Mouse (Mus musculus) heart, postnatal 36 days (tissue): ENCODE data around the gene Plxnd1. TPM values are rescaled to one million over a fixed set of nuclear protein-coding genes. Genes with fewer than 3 reads are reported as not detected.
A peak's percentile ranks its signal among the peaks of the same experiment; 100 is the strongest.

Experiments used
- DNase-seq, 2 experiments: peaks; one replicate each; pipeline ENCODE4 v3.0.0; 2021 to 2022
- intact Hi-C: fragments of 180-260 bp; cut with DNase I; formaldehyde crosslinking; loops from one replicate; pipeline ENCODE4 v1.15.1; 2025
- total RNA-seq, 2 experiments: library from RNA; stranded (reverse); gene quantifications; 2 replicates each; pipeline ENCODE4 v1.2.3; 2021

Gene Plxnd1
- total RNA-seq, 2 experiments from 2014 or later = 69.9 to 74.6 TPM

- intact Hi-C loops = no loop called here
Measured at GRCm38 (mm10) chr6:115935544-115935943, 59.3 kb downstream of the Plxnd1 start.

DNA sequence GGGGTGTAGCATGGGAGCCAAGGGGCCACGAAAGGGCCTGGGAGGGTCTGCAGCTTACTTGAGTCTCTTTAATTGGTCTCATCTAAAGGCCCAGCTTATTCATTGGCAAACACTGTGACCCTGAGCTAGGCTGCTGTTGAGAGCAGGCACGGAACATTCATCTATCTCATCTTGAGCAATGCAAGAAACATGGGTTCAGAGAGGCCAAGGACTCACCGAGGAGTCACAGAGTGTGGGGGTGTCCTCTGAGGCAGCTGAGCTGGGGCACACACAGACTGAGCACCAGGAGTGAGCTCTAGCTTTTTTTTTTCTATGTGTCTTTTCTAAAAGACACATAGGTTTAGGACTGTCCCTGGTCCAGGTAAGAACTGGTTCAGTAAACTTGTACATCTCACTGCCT lies 62.4 kb downstream of the Plxnd1 start:
- no peak for DNase-seq

More at GRCm38 (mm10) chr6:115935544-115935943, 59.3 kb downstream of the Plxnd1 start:
- no peak for DNase-seq

DNA sequence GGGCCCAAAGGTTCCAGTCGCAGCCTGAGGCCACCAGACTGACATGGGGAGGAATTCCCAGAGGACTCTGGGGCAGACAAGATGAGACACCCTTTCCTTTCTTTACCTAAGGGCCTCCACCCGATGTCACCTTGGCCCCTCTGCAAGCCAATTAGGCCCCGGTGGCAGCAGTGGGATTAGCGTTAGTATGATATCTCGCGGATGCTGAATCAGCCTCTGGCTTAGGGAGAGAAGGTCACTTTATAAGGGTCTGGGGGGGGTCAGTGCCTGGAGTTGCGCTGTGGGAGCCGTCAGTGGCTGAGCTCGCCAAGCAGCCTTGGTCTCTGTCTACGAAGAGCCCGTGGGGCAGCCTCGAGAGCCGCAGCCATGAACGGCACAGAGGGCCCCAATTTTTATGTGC lies 63.2 kb downstream of the Plxnd1 start, which contains the start of gene Rho:
Gene Rho, plus strand, starts transcription at position 110 of the 400 bp plus-strand sequence.
- intact Hi-C loops = no loop called here
- DNase-seq = no peak

More for the DNA sequence above, 62.4 kb downstream of the Plxnd1 start:
- intact Hi-C loops = no loop called here

GRCm38 (mm10) chr6:115930018-115930417 lies 64.8 kb downstream of the Plxnd1 start:
- intact Hi-C loops = no loop called here
- DNase-seq = no peak

DNA sequence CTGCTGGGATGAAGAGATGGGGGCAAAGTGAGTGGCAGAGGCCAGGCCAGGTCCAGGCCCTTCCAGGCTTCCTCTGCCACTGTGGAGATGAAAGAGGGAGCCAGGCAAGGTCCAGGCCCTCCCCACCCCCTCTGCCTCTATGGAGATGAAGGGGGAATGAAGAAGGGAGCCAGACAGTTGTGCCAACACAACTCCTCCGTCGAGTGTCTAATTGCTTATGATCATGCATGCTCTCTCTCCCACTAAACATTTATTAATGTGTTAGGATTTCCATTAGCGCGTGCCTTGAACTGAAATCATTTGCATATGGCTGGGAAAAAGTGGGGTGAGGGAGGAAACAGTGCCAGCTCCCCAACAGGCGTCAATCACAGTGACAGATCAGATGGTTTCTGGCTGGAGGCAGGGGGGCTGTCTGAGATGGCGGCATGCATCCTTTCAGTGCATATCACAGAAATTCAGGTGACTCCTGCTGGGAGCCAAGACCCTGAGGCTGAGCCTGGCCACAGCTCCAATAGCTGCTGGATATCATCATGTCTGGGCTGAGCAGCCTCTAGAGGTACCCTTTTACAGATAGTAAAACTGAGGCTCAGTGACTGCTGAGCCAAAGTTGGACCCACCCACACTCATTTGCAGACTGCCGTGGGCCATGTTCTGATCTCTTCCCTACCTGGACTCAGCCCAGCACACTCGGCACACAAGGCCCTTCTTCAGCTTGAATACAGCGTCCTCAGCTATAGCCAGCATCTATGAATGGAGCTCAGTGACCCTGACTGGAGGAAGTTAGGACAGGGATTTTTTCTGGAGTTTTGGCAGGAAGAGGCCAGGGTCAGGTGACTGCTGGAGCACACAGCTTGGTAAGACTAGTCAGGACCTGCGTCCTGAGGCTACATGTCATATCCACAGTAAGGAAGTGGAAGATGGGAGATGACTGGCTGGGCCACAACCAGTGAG lies 67.2 kb downstream of the Plxnd1 start:
- intact Hi-C loops = no loop called here
- DNase-seq = no peak

DNA sequence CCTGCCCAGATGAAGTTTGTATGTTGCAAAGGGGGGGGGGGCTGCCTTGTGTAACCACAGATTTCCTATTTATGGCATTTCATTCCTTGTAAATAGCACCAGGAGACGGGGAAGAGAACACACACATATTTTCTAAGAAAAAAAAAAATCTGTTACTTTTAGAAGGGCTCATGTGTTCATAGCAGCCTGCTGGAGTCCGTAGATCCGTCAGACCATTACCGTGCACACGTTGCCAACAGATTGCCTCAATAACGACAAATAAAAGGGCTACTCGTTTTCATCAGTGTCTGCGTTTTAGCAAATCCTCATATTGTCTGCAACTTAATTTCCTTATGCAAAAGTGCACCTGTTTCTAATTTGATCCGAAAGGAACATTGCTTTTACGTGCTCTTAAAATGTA lies 68.4 kb downstream of the Plxnd1 start:
- DNase-seq = no peak
- intact Hi-C loops = no loop called here

- intact Hi-C loops = no loop called here
Measured at GRCm38 (mm10) chr6:115924829-115925228, 70.0 kb downstream of the Plxnd1 start.

GRCm38 (mm10) chr6:115919876-115920275 lies 74.9 kb downstream of the Plxnd1 start:
- DNase-seq = no peak
- intact Hi-C loops = no loop called here

More at GRCm38 (mm10) chr6:115924829-115925228, 70.0 kb downstream of the Plxnd1 start:
- no peak for DNase-seq

DNA sequence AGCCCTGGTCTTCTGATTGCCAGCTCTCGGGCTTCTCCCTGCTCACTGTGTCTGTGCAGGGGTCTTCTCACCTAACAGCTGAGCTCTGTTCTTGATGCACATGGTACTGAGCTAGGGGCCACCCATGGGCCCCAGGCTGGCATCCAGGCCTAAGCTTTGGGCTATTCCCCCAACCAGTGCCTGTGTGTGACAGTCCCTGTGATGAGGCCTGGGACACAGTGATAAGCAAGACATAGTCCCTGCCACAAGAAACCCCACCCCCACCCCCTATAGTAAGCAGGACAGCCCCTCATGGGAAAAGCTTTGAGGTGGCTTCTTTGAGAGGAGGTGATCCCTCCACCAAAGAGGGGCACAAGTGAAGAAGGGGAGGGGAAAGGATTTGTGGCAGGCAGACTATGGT lies 76.2 kb downstream of the Plxnd1 start:
- no peak for DNase-seq
- intact Hi-C loops = no loop called here

GRCm38 (mm10) chr6:115916611-115917010 lies 78.2 kb downstream of the Plxnd1 start:
- no peak for DNase-seq
- intact Hi-C loops = no loop called here

DNA sequence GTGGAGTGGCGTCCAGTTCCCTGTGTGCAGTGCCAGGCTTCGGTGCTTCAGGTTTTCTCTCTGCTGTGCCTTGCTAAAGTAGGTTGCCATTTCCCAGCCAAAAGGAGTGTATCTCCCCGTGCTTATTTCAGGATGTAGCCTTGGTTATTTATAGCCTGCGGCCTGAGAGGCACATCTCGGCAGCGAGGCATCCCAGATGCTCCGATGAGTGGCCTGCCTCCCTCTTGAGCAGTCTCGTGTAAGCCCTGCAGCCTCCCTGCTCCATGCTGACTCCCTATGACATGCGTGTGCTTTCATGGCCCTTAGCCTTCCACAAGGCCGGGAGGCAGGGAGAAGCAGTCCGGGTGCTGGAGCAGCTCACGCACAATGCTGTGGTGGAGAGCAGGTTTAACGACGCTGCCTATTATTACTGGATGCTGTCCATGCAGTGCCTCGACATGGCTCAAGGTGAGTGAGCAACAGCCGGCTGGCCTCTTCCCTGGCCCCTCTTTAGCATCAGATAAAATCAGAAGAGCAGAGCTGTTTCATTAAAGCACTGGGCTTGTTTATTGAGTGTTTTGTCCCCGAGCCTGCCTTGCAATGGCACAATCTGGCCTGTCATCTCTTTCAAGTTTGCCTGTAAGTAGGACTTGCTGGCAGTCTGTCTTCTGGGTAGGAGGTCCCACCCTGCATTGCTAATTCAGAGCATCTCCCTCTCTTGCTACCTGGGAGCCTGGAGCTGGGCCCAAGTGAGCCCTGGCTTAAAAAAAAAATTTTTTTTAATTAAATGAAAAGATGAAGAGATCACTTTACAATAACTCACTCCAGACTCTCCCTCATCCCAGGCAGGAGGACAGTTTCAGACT lies 79.0 kb downstream of the Plxnd1 start:
- DNase-seq = no peak
- intact Hi-C loops = loop anchor here (2.0 kb wide), 1 partner anchor 39 kb away; no protein-coding TSS in a partner anchor

- intact Hi-C loops = loop anchor here (2.0 kb wide), 1 partner anchor 40 kb away; no protein-coding TSS in a partner anchor
- DNase-seq = no peak
Measured at GRCm38 (mm10) chr6:115914511-115915202, 80.1 kb downstream of the Plxnd1 start.

DNA sequence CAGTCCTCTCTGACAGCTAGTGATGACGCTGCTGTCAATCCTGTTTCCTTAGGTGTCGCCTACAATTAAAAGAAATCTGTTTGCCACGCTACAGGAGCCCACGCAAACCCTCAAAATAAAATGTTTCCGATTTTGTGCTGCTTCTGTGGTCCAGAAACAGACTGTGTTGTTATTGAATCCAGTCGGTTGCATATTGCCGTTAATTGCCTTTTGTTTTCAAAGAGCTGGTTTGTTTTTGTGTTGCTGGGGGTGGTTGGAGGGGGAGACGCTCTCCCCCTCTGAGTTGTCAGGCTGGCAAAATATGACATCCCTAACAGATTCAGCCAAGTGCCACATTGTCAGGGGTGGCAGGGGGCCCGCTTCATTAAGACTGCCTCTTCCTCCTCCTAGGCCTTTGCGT lies 81.3 kb downstream of the Plxnd1 start:
- DNase-seq = no peak
- intact Hi-C loops = no loop called here

DNA sequence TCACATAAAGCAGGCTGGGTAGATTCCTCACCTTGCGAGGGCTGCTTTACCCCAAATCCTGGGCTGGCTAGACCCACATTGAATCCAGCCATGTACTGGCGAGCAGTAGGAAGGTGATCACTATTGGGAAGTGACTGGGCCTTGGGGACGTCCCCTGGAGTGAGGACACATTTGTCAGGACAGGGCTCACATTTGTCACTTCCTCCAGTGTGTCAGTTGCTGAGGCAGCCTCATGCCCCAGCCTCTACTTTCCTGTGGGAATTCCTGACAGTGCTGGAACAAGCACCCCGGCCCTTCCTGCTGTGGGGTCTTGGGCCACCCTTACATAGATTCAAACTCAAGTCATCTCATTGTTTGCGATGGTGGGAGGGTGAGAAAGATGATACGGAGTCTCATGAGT lies 83.0 kb downstream of the Plxnd1 start:
- intact Hi-C loops = no loop called here
- DNase-seq = no peak

GRCm38 (mm10) chr6:115909940-115910339 lies 84.9 kb downstream of the Plxnd1 start:
- intact Hi-C loops = no loop called here
- peak; percentile 69 to 76 for DNase-seq

DNA sequence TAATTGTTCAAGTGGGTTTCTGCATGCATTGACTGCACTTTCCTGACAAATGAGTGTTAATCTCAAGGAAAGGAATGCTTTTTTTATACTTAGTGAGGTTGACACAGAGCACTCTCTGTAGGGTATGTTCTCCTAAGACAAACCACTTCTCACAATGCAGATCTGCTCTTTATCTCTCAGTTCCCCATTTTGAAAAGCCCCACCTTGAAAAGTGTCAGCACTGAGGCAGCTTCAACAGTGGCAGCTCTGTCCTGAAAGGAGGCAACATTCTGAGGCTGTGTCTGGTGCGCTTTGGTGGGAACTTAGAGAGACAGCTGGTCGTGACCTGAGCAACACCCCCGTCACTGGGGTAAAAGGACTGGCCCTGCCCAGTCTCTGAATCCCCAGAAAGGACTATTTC lies 85.8 kb downstream of the Plxnd1 start:
- intact Hi-C loops = no loop called here

GRCm38 (mm10) chr6:115908421-115908982 lies 86.3 kb downstream of the Plxnd1 start:
- intact Hi-C loops = no loop called here
- DNase-seq = no peak

More for the DNA sequence above, 85.8 kb downstream of the Plxnd1 start:
- no peak for DNase-seq

GRCm38 (mm10) chr6:115906871-115907270 lies 87.9 kb downstream of the Plxnd1 start:
- intact Hi-C loops = no loop called here
- DNase-seq = no peak

GRCm38 (mm10) chr6:115906455-115906854 lies 88.3 kb downstream of the Plxnd1 start:
- intact Hi-C loops = no loop called here
- no peak for DNase-seq

- intact Hi-C loops = no loop called here
Measured at GRCm38 (mm10) chr6:115905568-115905967, 89.2 kb downstream of the Plxnd1 start.

More at GRCm38 (mm10) chr6:115905568-115905967, 89.2 kb downstream of the Plxnd1 start:
- no peak for DNase-seq
